In genomic region chr17:30144114-30144513, GRCm38 (mm10) we compare ENCODE assay signal across 21 mouse cellular contexts.
DNase-seq lines count a peak whose midpoint lies in the region; ATAC-seq and TF ChIP-seq lines count a peak whose summit lies in the region.
"Had no signal": no experiment of that assay in that cellular context is flagged by ENCODE, and none has a peak within 500 bp of the region (broad histone marks: within the 10 kb centered on the region; RNA-seq: fewer than 3 reads in every experiment).

No protein-coding gene starts in this region.

- TF ChIP-seq CTCF in layer of hippocampus, adult 2 months (conservative IDR thresholded peaks at IDR 0.05) = no peak

- H3K27ac ChIP-seq in heart, embryonic 13.5 days (replicated peaks) = peak overlapping the region; percentile 61
- H3K27ac ChIP-seq in layer of hippocampus, adult 2 months = peak overlapping the region; percentile 23; the same call in 1 of the 2 replicates
- H3K27ac ChIP-seq in midbrain, embryonic 12.5 days (replicated peaks) = 0 out of 2 replicates have a peak overlapping the region, but pooled peaks have one; percentile 42
- H3K27ac ChIP-seq in midbrain, embryonic 11.5 days (ENCODE audit: low read depth, low read length) = no peak overlapping the region
- H3K27ac ChIP-seq: embryonic facial prominence, embryonic 12.5 days; forebrain, embryonic 15.5 days; hindbrain, embryonic 13.5 days; hindbrain, postnatal 0 days had no signal

- no peak overlapping the region for H3K9ac ChIP-seq in heart, embryonic 13.5 days
- H3K9ac ChIP-seq in midbrain, embryonic 12.5 days (replicated peaks) = no peak overlapping the region
- H3K9ac ChIP-seq in midbrain, embryonic 11.5 days (ENCODE audit: low read length) = no peak overlapping the region
- H3K9ac ChIP-seq: embryonic facial prominence, embryonic 12.5 days; forebrain, embryonic 15.5 days; hindbrain, embryonic 13.5 days had no signal

- no peak for ATAC-seq in heart, embryonic 13.5 days (ENCODE audit: extremely low read depth, insufficient number of reproducible peaks, low FRiP score, low TSS enrichment)
- ATAC-seq in midbrain, embryonic 12.5 days (ENCODE audit: low FRiP score, low read depth) = no peak
- no peak for ATAC-seq in midbrain, embryonic 11.5 days (ENCODE audit: low FRiP score)
- ATAC-seq: CD4-positive, CD25-positive, alpha-beta regulatory T cell, adult 4 months; forebrain, embryonic 15.5 days; hindbrain, postnatal 0 days had no signal

- no peaks in the 10 kb centered on the region for H3K27me3 ChIP-seq in heart, embryonic 13.5 days (replicated peaks)
- no peaks in the 10 kb centered on the region for H3K27me3 ChIP-seq in midbrain, embryonic 12.5 days
- H3K27me3 ChIP-seq in midbrain, embryonic 11.5 days (ENCODE audit: control insufficient read depth, insufficient read depth, low read length) = no peaks in the 10 kb centered on the region
- H3K27me3 ChIP-seq: embryonic facial prominence, embryonic 12.5 days; forebrain, embryonic 15.5 days; hindbrain, embryonic 13.5 days had no signal

- no peak overlapping the region for H3K4me3 ChIP-seq in heart, embryonic 13.5 days
- no peak overlapping the region for H3K4me3 ChIP-seq in layer of hippocampus, adult 2 months
- H3K4me3 ChIP-seq in midbrain, embryonic 12.5 days = no peak overlapping the region
- H3K4me3 ChIP-seq in midbrain, embryonic 11.5 days (ENCODE audit: low read depth, low read length) = no peak overlapping the region
- H3K4me3 ChIP-seq: embryonic facial prominence, embryonic 12.5 days; forebrain, embryonic 15.5 days; hindbrain, embryonic 13.5 days had no signal

- 32% methylated on average over 6 of the region's 6 CpGs for WGBS in heart, embryonic 13.5 days
- WGBS in midbrain, embryonic 12.5 days = 85% methylated on average over 6 of the region's 6 CpGs
- WGBS in midbrain, embryonic 11.5 days = 85% methylated on average over 6 of the region's 6 CpGs

- peaks cover 68% of the 10 kb centered on the region for H3K4me1 ChIP-seq in heart, embryonic 13.5 days
- peaks cover 44% of the 10 kb centered on the region for H3K4me1 ChIP-seq in midbrain, embryonic 12.5 days
- H3K4me1 ChIP-seq in midbrain, embryonic 11.5 days (ENCODE audit: control insufficient read depth, insufficient read depth, low read length) = peaks cover 11% of the 10 kb centered on the region; the same call in 1 of the 2 replicates

- intact Hi-C loops in heart, postnatal 14 days (cut with DNase I) = no loop called here

- no peak overlapping the region for H3K4me2 ChIP-seq in heart, embryonic 13.5 days
- H3K4me2 ChIP-seq in midbrain, embryonic 12.5 days (replicated peaks) = no peak overlapping the region
- H3K4me2 ChIP-seq in midbrain, embryonic 11.5 days = no peak overlapping the region
- H3K4me2 ChIP-seq: embryonic facial prominence, embryonic 12.5 days; forebrain, embryonic 15.5 days; hindbrain, embryonic 13.5 days had no signal

- peaks cover 2% of the 10 kb centered on the region; the same call in 1 of the 2 replicates for H3K36me3 ChIP-seq in heart, embryonic 13.5 days
- no peaks in the 10 kb centered on the region for H3K36me3 ChIP-seq in midbrain, embryonic 12.5 days
- no peaks in the 10 kb centered on the region for H3K36me3 ChIP-seq in midbrain, embryonic 11.5 days (ENCODE audit: control insufficient read depth, insufficient read depth, low read length)
- H3K36me3 ChIP-seq: embryonic facial prominence, embryonic 12.5 days; forebrain, embryonic 15.5 days; hindbrain, embryonic 13.5 days had no signal

- no peaks in the 10 kb centered on the region for H3K9me3 ChIP-seq in heart, embryonic 13.5 days
- no peaks in the 10 kb centered on the region for H3K9me3 ChIP-seq in midbrain, embryonic 12.5 days
- no peaks in the 10 kb centered on the region for H3K9me3 ChIP-seq in midbrain, embryonic 11.5 days (ENCODE audit: control insufficient read depth, low read length)
- H3K9me3 ChIP-seq: embryonic facial prominence, embryonic 12.5 days; forebrain, embryonic 15.5 days; G1E; hindbrain, embryonic 13.5 days had no signal

- DNase-seq in adrenal gland, postnatal 14 days = peak; percentile 20
- no peak for DNase-seq in adrenal gland, postnatal 4 days (ENCODE audit: low spot score in 2 of 2)
- DNase-seq in heart, postnatal 14 days = no peak
- no peak for DNase-seq in layer of hippocampus, adult 2 months (ENCODE audit: low spot score in 2 of 2)
- no peak for DNase-seq in layer of hippocampus, postnatal 14 days (ENCODE audit: low spot score in 2 of 2)
- no peak for DNase-seq in midbrain, embryonic 11.5 days (ENCODE audit: low spot score, missing footprints)
- DNase-seq: adrenal gland, adult 8-10 months; B cell, adult 2 months; cerebellum, adult 11-12 months; cerebellum, adult 9-10 months; cerebellum, postnatal 25 days; gastrocnemius, postnatal 36 days; heart, adult 18-20 months had no signal
